Mouse (Mus musculus) layer of hippocampus, adult 2 months (tissue): ENCODE data around the gene Col9a1. TPM values are rescaled to one million over a fixed set of nuclear protein-coding genes. Genes with fewer than 3 reads are reported as not detected.
A peak's percentile ranks its signal among the peaks of the same experiment; 100 is the strongest.

Experiments used
- DNase-seq, 2 experiments: peaks; one replicate each; pipeline ENCODE4 v3.0.0; 2022; ENCODE audit warnings: low spot score in 2 of 2
- H3K27ac ChIP-seq: fragments of 200-600 bp; 2 replicates; pipeline ENCODE4 v1.8.1; 2022
- H3K4me3 ChIP-seq: fragments of 200-600 bp; 2 replicates; pipeline ENCODE4 v1.8.1; 2022; ENCODE audit warnings: mild to moderate bottlenecking
- CTCF ChIP-seq: fragments of 200-600 bp; conservative IDR thresholded peaks from 2 replicates; pipeline ENCODE4 v1.8.1; 2022; ENCODE audit warnings: antibody characterized with exemption, mild to moderate bottlenecking, moderate library complexity
- total RNA-seq, 2 experiments: library from RNA; stranded (reverse); gene quantifications; 2 replicates each; pipeline ENCODE4 v1.2.3; 2021

Col9a1 gene
- total RNA-seq, 2 experiments from 2014 or later = 0.31 to 0.42 TPM

DNA sequence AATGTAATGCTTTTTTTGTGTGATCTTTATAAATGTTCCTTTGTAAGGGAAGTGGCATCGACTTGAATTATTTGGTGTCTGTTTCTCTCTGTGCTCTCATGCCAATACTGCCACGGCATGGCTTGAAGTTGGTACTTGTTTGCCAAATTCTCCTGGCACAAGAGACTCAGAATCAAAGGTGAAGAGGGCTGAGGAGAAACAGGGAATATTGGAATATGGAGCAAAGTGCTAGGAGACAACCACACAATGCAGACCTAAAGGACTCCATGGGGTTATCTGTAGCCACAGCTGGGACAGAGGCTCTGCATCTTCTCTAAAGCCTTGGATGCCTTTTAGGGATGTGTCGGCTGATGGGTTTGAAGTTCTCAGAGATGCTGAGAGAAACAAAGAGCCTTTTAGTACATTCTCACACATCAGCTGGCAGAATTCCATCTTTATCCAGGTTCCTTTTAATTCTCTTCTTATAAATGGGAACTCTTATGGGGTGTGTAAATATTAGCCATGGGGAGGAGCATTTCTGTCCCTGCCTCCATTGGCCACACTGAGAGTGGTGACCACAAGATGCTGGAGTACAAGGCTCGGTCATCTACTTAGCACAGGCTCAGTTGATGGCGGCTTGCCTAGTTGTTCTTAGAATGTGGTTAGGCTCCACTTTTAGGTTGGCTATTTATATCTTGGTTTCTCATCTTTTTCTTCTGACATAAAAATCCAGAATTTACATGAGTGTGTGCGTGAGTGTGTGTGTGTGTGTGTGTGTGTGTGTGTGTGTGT is 49.7 kb downstream of the Col9a1 start:
- Histone ChIP-seq H3K4me3 (no peak overlapping the region), H3K27ac (peak overlapping the region; percentile 43; the same call in 1 of the 2 replicates)
- no peak for DNase-seq
- no peak for TF ChIP-seq CTCF

DNA sequence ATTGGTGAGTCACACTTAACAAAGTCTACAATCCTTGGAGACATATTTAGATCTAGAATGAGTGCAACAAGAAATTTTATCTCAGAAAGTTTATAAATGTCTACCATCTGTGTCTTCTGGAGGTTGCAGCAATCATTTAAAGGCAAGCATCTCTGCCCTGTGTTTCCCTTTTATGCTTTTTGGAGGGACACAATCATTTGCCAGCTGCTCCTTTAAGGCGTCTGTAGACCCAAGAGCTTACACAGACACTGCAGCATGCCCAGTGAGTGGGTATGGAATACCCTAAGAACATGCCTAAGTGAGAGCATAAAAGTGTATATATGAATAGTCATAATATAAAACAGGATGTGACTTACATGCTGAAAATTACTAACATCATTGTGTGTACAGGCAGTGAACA is 52.1 kb downstream of the Col9a1 start:
- TF ChIP-seq CTCF = no peak
- no peak for DNase-seq
- Histone ChIP-seq H3K4me3 (no peak overlapping the region), H3K27ac (peak overlapping the region; percentile 19; the same call in 1 of the 2 replicates)

DNA sequence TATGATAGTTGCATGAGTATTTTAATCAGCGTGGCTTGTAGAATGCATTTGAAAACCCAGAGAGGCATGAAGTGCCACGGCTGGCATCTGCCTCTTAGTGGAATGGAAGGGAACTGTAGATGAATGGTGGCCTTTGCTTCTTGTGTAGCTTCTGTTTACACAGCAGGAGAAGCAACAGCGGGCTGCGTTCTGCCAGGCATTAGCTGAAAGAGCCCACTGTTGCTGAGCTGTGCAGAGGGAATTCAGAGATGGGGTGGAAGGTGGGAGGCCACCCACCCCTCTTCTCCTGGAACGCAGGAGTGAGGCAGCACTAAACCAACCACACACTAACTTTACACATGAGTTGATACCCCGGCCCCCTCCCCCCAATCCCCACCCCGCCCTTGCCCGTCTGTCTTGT is 53.0 kb downstream of the Col9a1 start:
- Histone ChIP-seq H3K27ac (peak overlapping the region; percentile 19; the same call in 1 of the 2 replicates), H3K4me3 (no peak overlapping the region)
- DNase-seq = no peak
- TF ChIP-seq CTCF = peak; percentile 63

DNA sequence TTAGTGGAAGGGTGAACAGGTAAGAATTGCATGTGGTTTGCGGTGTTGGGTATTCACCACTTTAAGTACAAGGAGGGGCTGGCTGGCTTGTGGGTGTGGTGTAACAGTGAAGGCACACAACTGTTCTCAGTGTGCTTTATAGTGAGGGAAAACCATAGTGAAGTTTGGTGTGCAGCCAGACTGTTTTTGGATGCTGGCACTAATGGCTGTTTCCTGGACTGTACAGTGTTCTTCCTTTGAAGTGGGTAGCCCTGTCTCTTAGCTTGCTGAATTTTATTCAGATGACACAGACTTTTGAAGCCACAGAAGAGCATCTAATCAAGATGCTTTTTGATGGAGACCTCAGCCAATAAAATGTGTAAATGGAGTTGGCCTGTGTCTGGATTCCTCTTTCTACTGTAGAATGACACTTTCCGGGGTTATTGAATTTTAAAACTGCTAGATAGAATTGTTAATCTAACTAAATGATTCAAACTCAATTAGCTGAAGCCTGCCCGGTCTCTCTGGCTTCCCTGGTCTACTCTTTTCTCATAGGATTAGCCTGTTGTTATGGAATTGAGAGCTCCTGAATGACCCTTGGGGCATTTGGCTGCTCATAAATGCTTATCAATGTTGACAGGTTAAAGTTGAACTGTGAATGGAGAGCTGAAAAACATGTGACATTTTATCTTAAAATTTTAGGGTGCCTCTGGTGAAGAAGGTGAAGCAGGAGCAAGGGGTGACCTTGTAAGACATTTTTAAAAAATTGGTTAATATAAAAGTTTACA is 54.3 kb downstream of the Col9a1 start:
- TF ChIP-seq CTCF = no peak
- H3K4me3 ChIP-seq = no peak overlapping the region
- no peak overlapping the region for H3K27ac ChIP-seq
- no peak for DNase-seq

DNA sequence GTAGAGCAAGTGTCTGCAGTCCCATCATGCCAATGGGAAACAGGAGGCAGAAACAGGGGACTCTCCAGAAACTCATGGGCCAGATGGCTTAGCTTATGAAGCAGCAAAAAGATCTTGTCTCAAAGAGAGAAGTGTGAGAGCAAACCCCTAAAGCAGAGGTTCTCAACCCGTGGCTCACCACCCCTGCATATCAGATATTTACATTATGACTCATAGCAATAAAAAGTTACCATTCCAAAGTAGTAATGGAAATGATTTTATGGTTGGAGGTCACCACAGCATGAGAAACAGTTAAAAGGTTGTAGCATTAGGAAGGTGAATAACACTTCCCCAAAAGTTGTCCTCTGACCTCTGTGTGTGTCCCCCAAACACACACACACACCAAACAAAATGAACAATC is 58.9 kb downstream of the Col9a1 start:
- no peak for DNase-seq
- TF ChIP-seq CTCF = no peak
- no peak overlapping the region for H3K27ac ChIP-seq
- H3K4me3 ChIP-seq = no peak overlapping the region

DNA sequence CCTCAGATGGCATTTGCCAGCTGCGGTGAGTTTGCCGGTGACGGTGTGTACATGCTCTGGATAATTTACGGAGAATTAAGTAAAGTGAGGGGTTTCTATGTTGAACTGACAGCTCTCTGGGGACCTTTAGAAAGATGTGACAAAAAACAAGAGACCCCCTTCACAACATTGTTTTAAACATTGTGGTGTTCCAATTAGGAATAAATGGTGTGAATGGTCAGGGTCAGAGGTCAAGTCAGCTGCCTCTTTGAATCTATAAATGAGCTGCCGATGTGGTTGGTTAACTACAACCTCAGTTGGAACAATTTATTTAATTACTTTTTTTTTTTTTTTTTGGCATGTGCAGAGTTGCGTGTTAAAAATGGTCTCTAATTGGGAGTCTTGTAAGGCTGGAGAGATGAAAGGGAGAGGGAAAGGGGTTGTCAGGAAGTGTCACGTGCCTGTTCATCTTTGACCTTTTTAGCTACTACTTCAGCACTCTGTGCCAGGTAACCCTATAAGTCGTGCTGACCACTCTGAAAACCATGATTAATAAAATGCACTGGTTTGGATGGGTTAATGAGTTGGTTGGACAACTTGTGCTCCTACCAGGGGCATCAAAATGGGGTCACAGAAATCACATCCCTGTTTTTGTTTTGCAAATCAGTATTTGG is 62.8 kb downstream of the Col9a1 start:
- Histone ChIP-seq H3K4me3 (no peak overlapping the region), H3K27ac (no peak overlapping the region)
- TF ChIP-seq CTCF = no peak
- no peak for DNase-seq

DNA sequence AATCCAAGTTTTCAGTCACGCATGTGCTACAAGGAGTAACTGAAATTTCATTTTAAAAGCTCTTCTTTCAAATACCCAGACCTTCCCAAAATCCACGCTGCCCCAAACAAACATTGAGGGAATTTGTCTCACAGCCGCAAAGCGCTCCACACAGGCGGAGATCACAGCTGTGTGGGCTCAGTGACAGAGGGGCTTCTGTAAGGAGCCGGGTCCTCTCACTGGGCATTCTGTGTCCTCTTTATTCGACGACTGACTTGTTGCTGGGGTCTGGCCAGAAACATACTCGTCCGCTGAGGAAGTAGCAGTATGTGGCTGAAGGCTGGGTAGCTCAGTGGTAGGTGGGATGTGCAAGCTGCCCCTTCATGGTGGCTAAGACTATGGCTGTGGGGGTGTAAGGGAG is 67.5 kb downstream of the Col9a1 start:
- no peak for TF ChIP-seq CTCF
- no peak overlapping the region for H3K27ac ChIP-seq
- no peak for DNase-seq
- H3K4me3 ChIP-seq = no peak overlapping the region

DNA sequence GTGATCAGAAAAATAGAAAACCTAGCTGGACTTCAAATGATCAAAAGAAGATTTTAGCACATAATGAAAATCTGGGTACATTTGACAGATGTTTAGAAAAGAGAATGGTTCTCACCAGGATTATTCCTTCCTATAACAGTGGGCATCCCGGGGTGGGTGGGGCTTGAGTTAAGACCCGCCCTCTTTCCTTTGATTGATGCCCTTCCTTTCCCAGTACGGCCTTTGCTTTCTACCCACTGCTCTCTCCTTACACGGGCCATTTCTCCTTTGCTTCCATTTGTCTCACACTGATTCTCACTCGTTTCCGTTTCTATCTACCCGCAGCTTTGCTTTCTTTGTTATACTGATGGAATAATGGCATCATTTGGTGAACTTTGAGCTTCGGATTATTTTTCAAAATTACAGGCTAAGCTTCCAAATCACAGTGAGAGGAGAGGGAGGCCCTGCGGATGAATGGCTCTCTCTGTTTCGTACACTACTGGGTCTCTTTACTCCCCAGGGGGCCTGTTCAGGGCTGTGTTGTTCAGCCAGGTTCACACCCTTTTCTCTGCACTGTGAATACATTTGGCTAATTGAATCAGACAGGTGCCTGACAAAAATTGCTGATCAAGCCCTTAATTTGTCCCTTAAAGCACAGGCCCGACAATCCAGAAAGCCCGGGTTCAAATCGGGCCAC is 68.4 kb downstream of the Col9a1 start:
- no peak overlapping the region for H3K27ac ChIP-seq
- no peak overlapping the region for H3K4me3 ChIP-seq
- no peak for TF ChIP-seq CTCF
- DNase-seq = no peak

DNA sequence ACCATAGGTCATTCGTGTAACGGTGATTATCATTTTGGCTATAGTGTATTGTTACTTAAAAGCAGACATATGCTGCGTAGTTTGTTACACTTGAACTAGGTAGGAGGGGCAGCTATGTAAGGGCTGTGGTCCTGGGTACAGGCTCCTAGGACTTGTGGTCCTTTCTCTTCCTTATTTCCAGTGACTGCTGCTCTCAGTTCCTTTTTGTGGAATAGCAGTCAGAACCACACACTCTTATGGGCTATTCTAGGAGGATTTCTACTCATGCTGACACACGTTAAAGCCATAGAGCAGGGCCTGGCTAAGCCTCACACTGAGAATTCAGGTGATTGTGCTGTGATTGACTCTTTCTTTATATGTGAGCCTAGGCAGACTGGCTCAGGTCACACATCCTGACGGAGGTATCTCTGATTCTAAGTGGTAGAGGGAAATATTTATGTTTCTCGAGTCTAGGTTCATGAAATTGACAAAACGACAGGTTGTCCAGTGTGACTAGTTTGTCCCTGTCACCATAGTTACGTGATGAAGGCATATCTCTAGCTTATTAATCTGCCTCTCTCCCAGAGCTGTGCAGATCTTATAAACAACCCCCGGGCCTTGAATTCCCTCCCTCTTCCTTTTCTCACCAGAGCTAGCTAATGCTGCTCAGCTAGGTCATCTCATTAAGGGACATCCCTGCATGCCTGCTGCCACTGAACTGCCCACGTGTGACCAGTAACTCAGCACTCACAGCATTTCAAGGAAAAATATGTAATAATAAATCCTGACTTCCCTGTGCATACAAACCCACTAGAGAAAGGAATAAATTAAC is 71.1 kb downstream of the Col9a1 start:
- H3K4me3 ChIP-seq = no peak overlapping the region
- no peak for DNase-seq
- no peak for TF ChIP-seq CTCF
- peak overlapping the region; percentile 72 for H3K27ac ChIP-seq

DNA sequence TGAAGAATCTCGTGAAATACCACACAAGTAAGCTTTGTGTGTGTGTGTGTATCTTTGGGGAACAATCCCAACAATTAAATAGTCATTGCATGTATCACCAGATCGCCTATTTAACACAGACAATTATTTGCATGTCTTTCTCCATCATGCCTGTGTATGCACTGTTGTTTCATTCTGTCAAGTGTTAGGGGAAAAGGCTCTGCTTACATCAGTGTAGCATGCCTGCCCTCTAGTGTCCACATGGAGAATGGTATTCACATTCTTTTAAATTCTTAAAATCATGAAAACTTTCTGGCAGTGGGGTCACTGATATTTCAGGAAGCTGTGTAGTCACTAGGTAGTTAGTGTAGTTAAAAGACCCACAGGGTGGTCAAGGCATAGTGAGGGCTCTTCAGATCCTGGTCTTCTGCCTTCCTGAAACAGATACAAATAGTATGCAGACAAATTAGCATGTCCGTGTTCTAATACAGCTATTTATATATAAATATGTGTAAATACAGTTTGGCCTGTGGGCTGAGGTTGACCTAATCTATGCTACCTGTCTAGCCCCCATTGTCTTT is 71.8 kb downstream of the Col9a1 start:
- Histone ChIP-seq H3K27ac (peak overlapping the region; percentile 72), H3K4me3 (no peak overlapping the region)
- DNase-seq = peak; percentile 53 to 63
- TF ChIP-seq CTCF = peak; percentile 96

DNA sequence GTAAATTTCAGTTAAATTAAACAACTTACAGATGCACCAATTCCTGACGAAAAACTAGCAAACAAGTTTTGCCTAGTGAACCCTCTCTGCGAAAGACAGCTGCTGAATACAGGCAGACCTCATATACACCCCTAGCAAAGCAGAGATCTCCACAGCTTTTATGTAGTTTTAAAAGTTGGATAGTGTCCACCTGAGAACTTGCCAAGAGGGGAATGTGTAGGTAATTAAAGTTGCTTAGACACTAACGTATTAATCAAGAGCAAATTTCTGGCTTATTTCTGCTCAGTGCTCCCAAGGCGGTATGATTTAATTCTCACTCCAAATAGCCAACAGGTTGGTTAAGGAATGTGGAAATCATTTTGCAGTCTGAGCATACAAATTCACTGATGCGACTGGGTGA is 80.6 kb downstream of the Col9a1 start:
- TF ChIP-seq CTCF = no peak
- no peak overlapping the region for H3K4me3 ChIP-seq

DNA sequence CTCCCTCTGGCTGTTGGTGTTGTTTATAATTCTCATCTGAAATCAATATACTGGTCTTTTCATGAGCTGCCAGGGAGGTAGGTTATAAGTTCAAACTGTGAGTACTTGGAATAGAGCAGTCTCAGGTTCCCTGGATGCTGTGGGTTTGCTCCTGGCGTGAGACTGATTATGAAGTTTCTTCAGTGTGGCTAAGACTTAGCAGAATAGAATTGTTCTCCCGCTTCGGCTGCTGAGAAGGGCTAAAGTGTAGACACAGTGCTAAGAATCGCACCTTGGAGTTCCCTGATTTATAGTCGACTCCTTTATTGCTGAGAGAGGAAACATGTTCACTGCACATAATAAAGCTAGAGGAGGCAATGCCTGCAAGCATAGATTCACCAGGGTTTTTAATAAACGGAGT is 82.0 kb downstream of the Col9a1 start:
- DNase-seq = no peak
- H3K4me3 ChIP-seq = no peak overlapping the region
- TF ChIP-seq CTCF = no peak
- H3K27ac ChIP-seq = no peak overlapping the region

More for the DNA sequence above, 80.6 kb downstream of the Col9a1 start:
- H3K27ac ChIP-seq = no peak overlapping the region
- DNase-seq = no peak
